Mouse (Mus musculus): ENCODE data around the gene Gucy1b2.
A peak's percentile ranks its signal among the peaks of the same experiment; 100 is the strongest.

The Gucy1b2 gene

DNA sequence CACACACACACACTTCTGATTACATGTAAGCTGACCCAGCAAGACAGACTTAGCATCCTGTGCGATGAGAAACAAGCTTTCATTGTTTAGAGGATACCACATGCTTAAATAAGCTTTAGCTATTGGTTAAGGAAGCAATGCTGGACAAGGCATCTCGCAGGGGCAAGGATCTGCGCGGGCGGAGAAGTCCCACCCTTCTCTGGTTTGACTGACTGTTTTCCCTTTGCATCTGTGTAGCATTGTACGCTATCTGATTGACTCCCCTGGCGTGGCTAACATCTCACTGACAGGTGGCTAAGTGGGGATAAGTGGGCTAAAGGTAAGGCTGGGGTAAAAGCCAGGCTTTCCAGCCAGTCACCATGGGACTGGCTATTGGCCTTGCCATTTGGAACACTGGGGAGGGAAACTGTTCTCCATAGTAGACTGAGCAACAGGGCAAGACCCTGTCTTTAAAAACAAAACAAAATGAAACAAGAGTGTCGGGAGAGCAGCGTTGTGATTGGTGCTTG is at the start of gene Gucy1b2:
TSS of gene Gucy1b2 (minus strand) at position 51 of the 509 bp plus-strand sequence.
- no peak for DNase-seq (ENCODE audit: low spot score in 2 of 2)

GRCm38 (mm10) chr14:62497391-62497790 is 41.3 kb upstream of the Gucy1b2 start:
- DNase-seq (ENCODE audit: low spot score in 2 of 2) = no peak

DNA sequence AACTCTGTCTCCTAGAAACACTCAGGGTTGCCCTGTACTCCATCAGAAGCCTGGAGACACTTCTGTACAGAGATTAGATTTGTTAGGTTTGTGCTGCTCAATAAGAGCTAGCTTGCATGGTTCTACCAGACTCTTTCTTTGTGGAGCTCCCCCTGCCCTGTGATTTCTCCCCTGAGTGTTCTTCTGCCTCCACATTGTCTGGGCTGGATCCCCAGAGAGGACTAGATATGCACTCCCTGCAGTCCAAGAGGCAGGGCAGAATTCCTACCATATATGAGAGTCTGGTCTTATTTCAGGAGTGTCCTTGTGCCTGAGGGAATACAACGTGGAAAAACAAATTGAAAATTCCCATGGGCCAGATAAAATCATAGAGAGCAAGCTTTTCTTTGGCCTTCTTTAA is 40.4 kb upstream of the Gucy1b2 start:
- no peak for DNase-seq (ENCODE audit: low spot score in 2 of 2)

DNA sequence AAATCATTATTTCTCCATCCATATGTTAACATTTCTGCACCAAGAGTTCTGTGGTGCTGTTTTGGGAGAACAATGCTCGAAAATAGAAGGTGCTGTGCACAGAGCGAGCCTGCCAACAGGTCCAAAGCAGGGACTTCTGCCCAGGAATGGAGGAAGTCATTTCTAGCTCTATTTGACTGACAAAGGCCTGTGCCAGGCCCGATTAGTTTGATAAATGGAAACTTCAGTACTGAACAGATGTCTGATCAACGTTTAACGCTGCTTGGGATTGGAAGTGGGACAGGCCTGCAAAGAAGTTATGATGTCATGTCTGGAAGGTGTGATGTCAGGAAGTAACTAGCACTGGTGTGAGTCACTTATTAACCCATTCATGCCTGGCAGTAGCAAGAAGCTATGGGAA is 37.4 kb upstream of the Gucy1b2 start:
- no peak for DNase-seq (ENCODE audit: low spot score in 2 of 2)

- peak in 1 of 2 experiments; percentile 58 for DNase-seq (ENCODE audit: low spot score in 2 of 2)
Measured at GRCm38 (mm10) chr14:62492196-62492850, 36.2 kb upstream of the Gucy1b2 start.

- no peak for DNase-seq (ENCODE audit: low spot score in 2 of 2)
Measured at GRCm38 (mm10) chr14:62488270-62488669, 32.2 kb upstream of the Gucy1b2 start.

- DNase-seq (ENCODE audit: low spot score in 2 of 2) = no peak
Measured at GRCm38 (mm10) chr14:62481381-62481780, 25.3 kb upstream of the Gucy1b2 start.

DNA sequence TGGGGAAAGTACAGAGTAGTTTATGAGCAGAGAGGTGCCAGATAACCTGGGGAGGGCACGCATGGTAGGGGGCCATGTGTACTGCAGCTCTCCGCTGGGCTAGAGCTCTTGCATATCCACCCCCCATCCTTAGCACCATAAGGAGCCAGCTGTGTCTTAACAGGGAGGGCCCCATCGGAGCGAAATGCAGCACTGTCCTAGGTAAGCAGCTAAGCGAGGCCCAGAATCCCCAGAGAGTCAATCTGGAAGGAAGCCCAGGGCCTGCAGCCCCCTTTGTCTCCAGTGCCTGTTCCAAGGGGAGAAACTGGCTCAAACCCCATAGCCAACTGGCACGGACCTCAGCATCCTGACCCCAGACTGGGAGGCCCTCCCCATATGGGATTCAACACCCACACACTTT is 23.3 kb upstream of the Gucy1b2 start:
- no peak for DNase-seq (ENCODE audit: low spot score in 2 of 2)

GRCm38 (mm10) chr14:62474481-62474880 is 18.4 kb upstream of the Gucy1b2 start:
- DNase-seq (ENCODE audit: low spot score in 2 of 2) = no peak

GRCm38 (mm10) chr14:62472061-62472460 is 16.0 kb upstream of the Gucy1b2 start:
- no peak for DNase-seq (ENCODE audit: low spot score in 2 of 2)

DNA sequence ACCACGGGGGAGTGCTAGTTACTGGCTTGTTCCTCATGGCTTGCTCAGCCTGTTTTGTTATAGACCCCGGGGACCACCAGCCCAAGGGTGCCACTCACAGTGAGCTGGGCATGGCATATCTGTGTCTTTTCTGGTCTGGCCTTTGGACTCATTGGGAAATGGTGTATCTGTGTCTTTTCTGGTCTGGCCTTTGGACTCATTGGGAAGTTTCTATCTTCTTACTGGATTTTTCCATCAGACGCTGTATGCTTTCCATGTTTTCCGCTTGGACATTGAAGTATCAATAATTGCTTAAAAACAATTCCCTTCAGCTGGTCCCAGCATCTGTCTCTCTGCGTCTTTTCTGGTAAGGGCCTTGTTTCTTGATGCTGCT is 12.7 kb upstream of the Gucy1b2 start:
- no peak for DNase-seq (ENCODE audit: low spot score in 2 of 2)

GRCm38 (mm10) chr14:62468119-62468752 is 12.1 kb upstream of the Gucy1b2 start:
- DNase-seq (ENCODE audit: low spot score in 2 of 2) = no peak

DNA sequence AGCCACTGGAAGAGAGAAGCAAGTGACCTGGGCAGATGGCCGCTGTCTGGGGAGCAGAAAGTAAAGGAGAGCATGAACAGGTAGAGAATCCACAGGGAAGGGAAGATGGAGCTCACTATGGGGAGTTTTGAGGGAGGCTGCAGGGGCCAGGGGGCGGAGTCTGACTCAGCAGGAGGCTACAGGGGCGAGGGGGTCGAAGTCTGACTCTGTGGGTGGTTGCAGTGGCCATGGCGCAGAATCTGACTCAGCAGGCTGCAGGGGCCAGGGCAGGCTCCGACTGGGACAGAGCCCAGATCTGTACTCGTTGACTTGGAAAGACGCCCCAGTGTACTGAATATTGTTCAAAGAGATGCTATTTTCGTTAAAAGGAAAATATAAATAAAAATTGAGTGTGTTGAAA is 8.9 kb upstream of the Gucy1b2 start:
- no peak for DNase-seq (ENCODE audit: low spot score in 2 of 2)

DNA sequence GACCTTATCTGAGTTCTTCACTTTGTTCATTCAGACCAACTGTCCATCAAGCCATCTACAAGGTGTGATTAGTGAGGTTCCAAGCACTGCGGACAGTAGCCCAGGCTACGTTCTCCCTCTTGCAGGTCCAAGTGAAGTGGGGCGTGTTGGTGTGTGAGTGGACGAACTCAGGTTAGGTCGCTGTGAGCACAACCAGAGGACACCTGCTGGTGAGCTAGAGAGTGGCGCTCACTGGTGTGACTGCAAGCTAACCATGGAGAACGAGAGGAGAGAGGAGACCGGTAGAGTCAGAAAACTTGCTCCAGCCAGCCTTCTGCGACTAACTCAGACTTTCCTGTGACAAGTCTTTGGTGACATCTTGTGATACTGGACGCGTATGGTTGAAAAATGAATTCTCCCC is 3.5 kb upstream of the Gucy1b2 start:
- DNase-seq (ENCODE audit: low spot score in 2 of 2) = peak in 1 of 2 experiments; percentile 23

DNA sequence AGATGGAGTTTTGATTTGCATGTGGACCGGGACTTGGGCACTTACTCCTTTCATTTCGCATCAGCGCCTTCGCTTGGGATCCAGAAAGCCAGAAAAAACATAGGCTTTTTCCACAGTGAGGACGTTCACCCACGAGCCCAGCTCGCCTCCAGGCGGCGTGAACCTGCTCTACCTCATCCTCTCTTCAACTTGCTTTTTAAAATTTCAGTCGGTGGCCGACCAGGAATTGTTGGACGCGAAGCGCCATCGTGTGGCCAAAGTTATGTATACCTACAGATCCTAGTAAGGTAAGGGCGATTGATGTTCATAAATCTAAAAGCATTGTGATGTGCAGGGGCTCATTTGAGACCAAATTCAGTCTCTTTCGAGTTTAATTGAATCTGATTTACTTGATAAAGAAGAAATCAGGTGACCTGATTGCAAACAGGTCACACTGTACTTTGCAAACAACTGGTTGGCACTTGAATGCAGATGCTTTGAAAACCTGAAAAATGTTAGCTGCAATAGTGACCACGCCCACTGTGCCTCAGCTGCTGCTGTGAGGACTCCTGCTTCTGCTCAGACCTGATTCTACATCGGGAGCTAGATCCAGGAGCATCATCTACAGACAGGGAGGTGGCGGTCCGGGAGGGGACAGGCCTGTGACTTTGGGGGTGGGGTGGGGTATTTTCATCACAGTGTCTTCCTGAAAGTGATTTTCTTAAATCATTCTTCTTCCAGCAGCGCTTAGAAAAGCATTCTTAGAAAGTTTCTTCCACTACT is 1.5 kb upstream of the Gucy1b2 start:
- peak; percentile 54 to 84 for DNase-seq (ENCODE audit: low spot score in 2 of 2)

DNA sequence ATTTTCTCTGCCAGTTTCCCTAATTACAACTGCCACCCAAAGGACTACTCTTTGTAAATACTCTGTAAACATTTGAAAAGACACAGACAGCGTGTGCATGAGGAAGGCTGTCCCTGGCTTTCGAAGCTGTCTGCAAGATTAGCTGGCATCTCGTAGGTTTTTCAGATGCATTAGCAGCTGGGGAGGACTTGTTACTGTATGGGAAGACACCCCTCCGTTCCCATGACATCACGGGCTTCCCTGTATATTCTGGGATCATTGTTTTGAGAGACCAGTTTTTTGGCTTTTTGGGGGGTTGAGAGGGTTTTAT is 564 bp downstream of the Gucy1b2 start:
- no peak for DNase-seq (ENCODE audit: low spot score in 2 of 2)

GRCm38 (mm10) chr14:62454760-62455569 is 1.1 kb downstream of the Gucy1b2 start:
- no peak for DNase-seq (ENCODE audit: low spot score in 2 of 2)

GRCm38 (mm10) chr14:62454136-62454535 is 2.0 kb downstream of the Gucy1b2 start:
- no peak for DNase-seq (ENCODE audit: low spot score in 2 of 2)

DNA sequence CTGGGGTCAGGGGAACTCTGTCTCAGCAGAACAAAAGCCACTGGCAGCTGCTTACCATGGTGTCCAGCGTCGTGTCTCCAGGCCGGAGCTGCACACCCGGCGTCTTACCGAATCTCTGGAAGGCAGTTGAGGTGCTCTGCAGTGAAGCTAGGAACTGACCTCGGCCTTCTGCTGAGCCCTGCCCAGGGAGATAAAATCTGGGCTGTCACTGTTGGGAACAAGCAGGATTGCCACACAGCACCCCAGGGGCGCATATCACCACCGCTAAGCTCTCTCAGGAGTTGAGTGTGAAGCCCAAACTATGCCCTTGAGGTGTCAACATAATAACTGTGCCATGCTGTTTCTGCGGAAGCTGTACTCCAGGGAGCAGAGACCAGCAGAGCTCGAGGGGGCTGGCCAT is 2.8 kb downstream of the Gucy1b2 start:
- no peak for DNase-seq (ENCODE audit: low spot score in 2 of 2)

GRCm38 (mm10) chr14:62450706-62451105 is 5.4 kb downstream of the Gucy1b2 start:
- no peak for DNase-seq (ENCODE audit: low spot score in 2 of 2)

GRCm38 (mm10) chr14:62447214-62447548 is 8.9 kb downstream of the Gucy1b2 start:
- no peak for DNase-seq (ENCODE audit: low spot score in 2 of 2)

Data from spleen, postnatal 10 days (tissue).